ENCODE assay signal across 8 mouse cellular contexts in genomic region chr16:33684162-33684702, GRCm38 (mm10). TPM values are rescaled to one million over a fixed set of nuclear protein-coding genes. Genes with fewer than 3 reads are reported as not detected.
A peak's percentile ranks its signal among the peaks of the same experiment; 100 is the strongest.
DNase-seq lines count a peak whose midpoint lies in the region; ATAC-seq lines count a peak whose summit lies in the region.

Gene Heg1 (plus strand): TSS chr16:33684370.

- H3K4me3 ChIP-seq in embryonic facial prominence, embryonic 13.5 days: peak within 1 kb of the TSS; percentile 88

- ATAC-seq in embryonic facial prominence, embryonic 13.5 days (ENCODE audit: insufficient number of reproducible peaks, insufficient read depth, low FRiP score, low TSS enrichment, low read depth): peak; percentile 80
- ATAC-seq in monocyte, adult 5-6 weeks (replicated peaks; ENCODE audit: insufficient number of reproducible peaks, low FRiP score, low TSS enrichment, poor library complexity, severe bottlenecking): peak; percentile 13; the same call in 1 of the 2 replicates

- no peaks in the 10 kb centered on the region for H3K9me3 ChIP-seq in embryonic facial prominence, embryonic 13.5 days

- peak within 1 kb of the TSS; percentile 69 for H3K27ac ChIP-seq in embryonic facial prominence, embryonic 13.5 days

- peak; percentile 80 to 84 for DNase-seq in B cell, adult 2 months
- DNase-seq in adrenal gland, postnatal 4 days (ENCODE audit: low spot score in 2 of 2): peak; percentile 60 to 67
- peak; percentile 83 for DNase-seq in heart, adult 8-10 months (ENCODE audit: low spot score)
- peak; percentile 62 to 65 for DNase-seq in kidney, adult 8-10 months
- DNase-seq in liver: peak; percentile 87
- peak; percentile 83 for DNase-seq in splenic B cell, adult 2 months (ENCODE audit: low read depth, low spot score)

- no peaks in the 10 kb centered on the region for H3K36me3 ChIP-seq in embryonic facial prominence, embryonic 13.5 days
- no peaks in the 10 kb centered on the region for H3K36me3 ChIP-seq in splenic B cell, adult 2 months (ENCODE audit: control insufficient read depth, insufficient read depth, low read length, poor library complexity, severe bottlenecking)

- peak within 1 kb of the TSS; percentile 94 for H3K9ac ChIP-seq in embryonic facial prominence, embryonic 13.5 days

- peak within 1 kb of the TSS; percentile 93 for H3K4me2 ChIP-seq in embryonic facial prominence, embryonic 13.5 days

- no peaks in the 10 kb centered on the region for H3K27me3 ChIP-seq in embryonic facial prominence, embryonic 13.5 days
- H3K27me3 ChIP-seq in splenic B cell, adult 2 months (ENCODE audit: control insufficient read depth, insufficient read depth, low read length, poor library complexity, severe bottlenecking): no peaks in the 10 kb centered on the region

- WGBS in embryonic facial prominence, embryonic 13.5 days: under 1% methylated on average over 53 of the region's 57 CpGs

- peaks cover 51% of the 10 kb centered on the region for H3K4me1 ChIP-seq in embryonic facial prominence, embryonic 13.5 days

RNA-seq across cellular contexts. Expression of gene Heg1, which starts in this region (rescaled TPM):
- total RNA-seq in adrenal gland, postnatal 4 days (2021): 10 to 100 TPM; 81.5 to 84.5 TPM
- polyA plus RNA-seq in embryonic facial prominence, embryonic 13.5 days (2015; fragmentation: Nextera tagmentation; extraction: Ambion mirVana): 12.6 and 12.9 TPM in 2 replicates
- 100 to 1,000 TPM; 122 to 159 (median 140) TPM for total RNA-seq in heart, adult 8-10 months (2022)
- total RNA-seq in monocyte, adult 5-6 weeks (2017): 57.9 to 89.2 TPM (median 64.3 TPM) in 3 replicates

Comparison
In these comparisons a context has a peak if more than half of its experiments do, and no peak if none do; other contexts are left out.
1. Peak in every context shown above with its lines: DNase-seq, ATAC-seq, H3K4me3 ChIP-seq and H3K27ac ChIP-seq.